Mouse (Mus musculus): ENCODE data around the gene Hist2h3c1. TPM values are rescaled to one million over a fixed set of nuclear protein-coding genes. Genes with fewer than 3 reads are reported as not detected.

Gene Hist2h3c1
- polyA plus RNA-seq (2014; fragmentation: Illumina TruSeq; extraction: RNeasy Lipid Tissue Mini Kit (QIAGEN cat#74804); ENCODE audit: low read depth, low replicate concordance): 21.3 TPM

DNA sequence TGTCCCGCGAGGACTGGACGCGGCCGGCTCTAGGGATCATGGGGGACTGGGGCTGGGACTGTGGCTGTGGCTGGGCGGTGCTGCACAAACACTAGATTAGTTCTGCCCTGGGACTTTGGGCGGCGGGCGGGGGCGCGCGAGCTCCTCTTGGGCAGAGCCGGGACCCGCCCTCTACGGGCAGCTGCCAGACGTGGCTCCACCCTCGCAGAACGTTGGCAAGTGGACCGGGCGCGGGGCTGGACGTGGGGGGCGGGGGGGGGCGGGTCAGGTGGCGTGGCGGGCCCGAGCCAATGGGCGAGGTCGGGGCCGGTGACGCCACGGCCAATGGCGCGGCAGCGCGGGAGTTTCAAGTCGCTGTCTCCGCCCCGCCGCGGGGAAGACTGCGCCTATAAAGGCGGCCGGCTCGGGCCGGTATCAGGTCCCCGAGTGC, at the start of gene Hist2h3c1:
TSS of gene Hist2h3c1 (plus strand) at position 259 of the 430 bp plus-strand sequence.

DNA sequence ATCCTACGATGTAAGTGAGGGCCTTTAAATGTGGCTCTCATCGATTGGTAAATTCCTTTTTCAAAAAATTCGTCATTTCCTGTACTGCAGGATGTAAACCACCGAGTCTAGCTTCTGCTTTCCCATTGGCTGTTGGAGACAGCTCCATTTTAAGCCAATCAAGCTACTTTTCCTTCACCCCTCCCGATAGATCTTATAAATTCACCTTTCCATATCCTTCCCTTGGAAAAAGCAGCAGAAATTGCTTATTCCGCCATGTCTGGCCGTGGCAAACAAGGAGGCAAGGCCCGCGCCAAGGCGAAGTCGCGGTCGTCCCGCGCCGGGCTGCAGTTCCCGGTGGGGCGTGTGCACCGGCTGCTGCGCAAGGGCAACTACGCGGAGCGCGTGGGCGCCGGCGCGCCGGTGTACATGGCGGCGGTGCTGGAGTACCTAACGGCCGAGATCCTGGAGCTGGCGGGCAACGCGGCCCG, 26.8 kb upstream of the Hist2h3c1 start, which contains the start of the genes Bola1 and Hist2h2ab:
TSS of gene Bola1 (minus strand) at position 49 of the 470 bp plus-strand sequence.
TSS of gene Hist2h2ab (plus strand) at position 205 of the 470 bp plus-strand sequence.

DNA sequence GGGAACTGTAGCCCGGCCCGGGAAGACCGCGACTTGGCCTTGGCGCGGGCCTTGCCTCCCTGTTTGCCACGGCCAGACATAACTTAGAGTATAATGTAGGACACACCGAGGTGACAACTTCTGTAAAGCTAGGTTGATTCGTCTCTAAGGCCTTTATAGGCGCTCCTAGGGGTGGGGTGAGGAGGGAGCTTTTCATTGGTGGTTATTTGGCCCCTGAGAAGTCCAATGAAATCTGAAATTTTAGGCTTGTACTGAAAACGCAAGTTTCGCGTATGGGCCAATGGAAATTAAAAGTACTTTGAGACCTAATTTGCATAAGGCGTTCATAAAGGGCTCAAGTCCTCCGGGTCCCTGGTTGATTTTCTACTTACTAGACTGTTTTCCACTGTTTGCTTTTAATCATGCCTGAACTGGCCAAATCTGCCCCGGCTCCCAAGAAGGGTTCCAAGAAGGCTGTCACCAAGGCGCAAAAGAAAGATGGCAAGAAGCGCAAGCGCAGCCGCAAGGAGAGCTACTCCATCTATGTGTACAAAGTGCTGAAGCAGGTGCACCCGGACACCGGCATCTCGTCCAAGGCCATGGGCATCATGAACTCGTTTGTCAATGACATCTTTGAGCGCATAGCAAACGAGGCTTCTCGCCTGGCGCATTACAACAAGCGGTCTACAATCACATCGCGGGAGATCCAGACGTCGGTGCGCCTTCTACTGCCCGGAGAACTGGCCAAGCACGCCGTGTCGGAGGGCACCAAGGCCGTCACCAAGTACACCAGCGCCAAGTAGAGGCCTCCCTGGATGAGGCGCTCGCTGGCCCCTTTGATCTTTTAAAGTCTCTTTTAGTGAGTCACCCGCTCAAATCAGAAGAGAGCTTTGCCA, 25.5 kb upstream of the Hist2h3c1 start, which contains the start of the genes Hist2h2ac and Hist2h2be:
TSS of gene Hist2h2ac (minus strand) at position 116 of the 875 bp plus-strand sequence.
TSS of gene Hist2h2be (plus strand) at position 355 of the 875 bp plus-strand sequence.

DNA sequence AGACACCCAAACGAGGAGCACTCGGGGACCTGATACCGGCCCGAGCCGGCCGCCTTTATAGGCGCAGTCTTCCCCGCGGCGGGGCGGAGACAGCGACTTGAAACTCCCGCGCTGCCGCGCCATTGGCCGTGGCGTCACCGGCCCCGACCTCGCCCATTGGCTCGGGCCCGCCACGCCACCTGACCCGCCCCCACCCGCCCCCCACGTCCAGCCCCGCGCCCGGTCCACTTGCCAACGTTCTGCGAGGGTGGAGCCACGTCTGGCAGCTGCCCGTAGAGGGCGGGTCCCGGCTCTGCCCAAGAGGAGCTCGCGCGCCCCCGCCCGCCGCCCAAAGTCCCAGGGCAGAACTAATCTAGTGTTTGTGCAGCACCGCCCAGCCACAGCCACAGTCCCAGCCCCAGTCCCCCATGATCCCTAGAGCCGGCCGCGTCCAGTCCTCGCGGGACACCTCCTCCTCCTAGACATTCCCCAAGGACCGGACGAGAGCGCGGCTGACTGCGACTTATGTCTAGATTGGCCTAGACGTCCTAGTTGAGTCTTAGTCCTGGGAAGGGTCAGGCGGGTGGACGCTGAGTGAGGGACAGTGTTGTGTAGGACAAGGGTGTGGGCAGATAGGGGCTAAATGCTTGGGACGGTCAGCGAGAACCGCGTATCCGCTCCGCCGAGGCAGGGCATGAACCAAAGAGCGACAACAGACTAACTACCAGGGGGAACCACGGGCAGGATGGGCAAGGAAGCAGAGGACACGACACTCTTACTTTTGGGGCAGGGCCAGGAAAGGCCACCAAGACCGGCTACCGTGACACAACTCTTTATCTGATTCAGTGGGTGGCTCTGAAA, 7.3 kb upstream of the Hist2h3c1 start, which contains the start of gene Hist2h3c2:
TSS of gene Hist2h3c2 (minus strand) at position 174 of the 840 bp plus-strand sequence.

DNA sequence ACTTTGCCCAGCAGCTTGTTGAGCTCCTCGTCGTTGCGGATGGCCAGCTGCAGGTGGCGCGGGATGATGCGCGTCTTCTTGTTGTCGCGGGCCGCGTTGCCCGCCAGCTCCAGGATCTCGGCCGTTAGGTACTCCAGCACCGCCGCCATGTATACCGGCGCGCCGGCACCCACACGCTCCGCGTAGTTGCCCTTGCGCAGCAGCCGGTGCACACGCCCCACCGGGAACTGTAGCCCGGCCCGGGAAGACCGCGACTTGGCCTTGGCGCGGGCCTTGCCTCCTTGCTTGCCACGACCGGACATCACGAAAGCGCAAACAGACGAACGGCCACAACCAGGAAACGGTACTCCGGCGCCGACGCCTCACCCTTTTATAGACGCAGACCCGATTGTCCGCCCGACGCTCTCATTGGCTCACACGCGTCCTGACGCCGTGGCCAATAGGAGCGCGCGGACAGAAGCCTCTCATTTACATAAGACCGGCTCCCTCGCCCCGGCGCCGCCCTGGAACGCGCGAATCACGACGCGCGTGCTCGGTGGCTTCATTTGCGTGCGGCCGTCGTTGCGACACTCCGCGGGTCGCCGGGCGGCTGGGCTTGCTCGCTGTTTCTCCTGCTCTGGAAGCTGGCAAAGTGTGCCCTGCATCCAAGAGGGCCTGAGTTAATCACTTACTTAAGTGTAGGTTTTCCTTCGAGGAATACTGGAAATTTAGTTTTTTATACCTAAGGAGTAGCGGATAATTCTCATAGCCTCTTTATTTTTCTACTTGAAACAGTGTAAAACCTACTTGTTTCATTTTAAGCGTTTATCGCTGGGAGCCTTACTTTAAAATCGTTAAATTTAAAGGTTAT, 6.3 kb upstream of the Hist2h3c1 start, which contains the start of gene Hist2h2aa2:
TSS of gene Hist2h2aa2 (minus strand) at position 328 of the 850 bp plus-strand sequence.

DNA sequence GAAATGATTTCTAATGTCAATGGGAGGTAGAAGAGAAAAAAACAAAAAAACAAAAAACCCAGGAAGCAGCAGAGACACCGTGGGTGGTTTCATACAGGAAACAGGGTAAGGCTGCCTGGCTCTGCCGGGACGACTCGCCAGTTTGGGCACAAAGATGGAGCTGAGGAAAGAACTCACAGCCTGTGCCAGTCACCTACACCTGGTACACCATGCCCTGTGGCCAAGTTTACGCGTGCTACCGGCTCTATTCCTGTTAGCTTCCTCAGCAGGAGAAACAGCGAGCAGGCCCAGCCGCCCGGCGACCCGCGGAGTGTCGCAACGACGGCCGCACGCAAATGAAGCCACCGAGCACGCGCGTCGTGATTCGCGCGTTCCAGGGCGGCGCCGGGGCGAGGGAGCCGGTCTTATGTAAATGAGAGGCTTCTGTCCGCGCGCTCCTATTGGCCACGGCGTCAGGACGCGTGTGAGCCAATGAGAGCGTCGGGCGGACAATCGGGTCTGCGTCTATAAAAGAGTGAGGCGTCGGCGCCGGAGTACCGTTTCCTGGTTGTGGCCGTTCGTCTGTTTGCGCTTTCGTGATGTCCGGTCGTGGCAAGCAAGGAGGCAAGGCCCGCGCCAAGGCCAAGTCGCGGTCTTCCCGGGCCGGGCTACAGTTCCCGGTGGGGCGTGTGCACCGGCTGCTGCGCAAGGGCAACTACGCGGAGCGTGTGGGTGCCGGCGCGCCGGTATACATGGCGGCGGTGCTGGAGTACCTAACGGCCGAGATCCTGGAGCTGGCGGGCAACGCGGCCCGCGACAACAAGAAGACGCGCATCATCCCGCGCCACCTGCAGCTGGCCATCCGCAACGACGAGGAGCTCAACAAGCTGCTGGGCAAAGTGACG, 1.2 kb upstream of the Hist2h3c1 start, which contains the start of gene Hist2h2aa1:
TSS of gene Hist2h2aa1 (plus strand) at position 495 of the 884 bp plus-strand sequence.

DNA sequence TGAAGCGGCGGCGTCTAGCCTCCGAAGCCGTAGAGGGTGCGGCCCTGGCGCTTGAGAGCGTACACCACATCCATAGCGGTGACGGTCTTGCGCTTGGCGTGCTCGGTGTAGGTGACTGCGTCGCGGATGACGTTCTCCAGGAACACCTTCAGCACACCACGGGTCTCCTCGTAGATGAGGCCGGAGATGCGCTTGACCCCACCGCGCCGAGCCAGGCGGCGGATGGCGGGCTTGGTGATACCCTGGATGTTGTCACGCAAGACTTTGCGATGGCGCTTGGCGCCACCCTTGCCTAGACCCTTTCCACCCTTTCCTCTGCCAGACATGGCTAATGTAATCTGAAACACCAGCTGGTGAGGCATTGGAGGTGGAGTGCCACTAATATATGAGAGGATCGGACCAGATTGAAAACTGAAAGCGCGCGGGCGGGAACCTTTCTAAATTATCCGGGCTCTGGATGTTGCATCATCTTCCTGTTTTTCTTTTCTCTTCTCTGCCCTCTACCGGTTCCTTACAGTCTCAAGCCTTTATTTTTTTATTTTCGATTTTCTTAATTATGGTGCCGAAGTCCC, 16.6 kb downstream of the Hist2h3c1 start, which contains the start of gene Hist2h4:
TSS of gene Hist2h4 (minus strand) at position 333 of the 572 bp plus-strand sequence.

DNA sequence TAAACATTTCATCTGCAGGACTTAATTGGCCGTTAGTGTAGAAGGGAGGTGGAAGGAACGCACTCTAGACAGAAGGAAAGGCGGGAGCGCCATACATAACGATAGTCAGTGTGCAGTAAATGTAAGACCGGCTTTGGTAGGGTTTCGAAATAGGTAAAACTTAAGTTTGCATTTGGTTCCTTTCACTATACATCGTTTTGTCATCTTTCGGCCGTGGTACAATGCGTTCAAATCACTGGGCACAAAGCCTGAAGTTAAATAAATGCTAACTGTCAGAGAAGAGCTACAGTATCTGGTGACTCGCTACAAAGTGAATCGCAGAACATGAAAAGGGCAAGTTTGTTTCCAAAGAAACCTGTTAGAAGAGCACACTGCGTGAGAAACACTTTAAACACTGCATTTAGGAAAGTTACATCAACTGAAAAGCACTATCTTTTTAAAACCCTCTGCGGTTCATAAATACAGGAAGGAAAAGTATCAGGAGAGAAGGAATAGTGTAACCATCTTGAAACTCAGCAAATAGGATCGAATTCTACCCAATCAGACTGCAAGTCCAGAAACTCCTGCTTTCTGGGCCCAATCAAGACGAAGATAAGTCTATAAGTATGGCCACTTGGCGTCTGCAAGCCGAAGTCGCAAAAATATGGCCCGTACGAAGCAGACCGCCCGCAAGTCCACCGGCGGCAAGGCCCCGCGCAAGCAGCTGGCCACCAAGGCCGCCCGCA, 21.7 kb downstream of the Hist2h3c1 start, which contains the start of gene Hist2h3b:
TSS of gene Hist2h3b (plus strand) at position 604 of the 725 bp plus-strand sequence.

DNA sequence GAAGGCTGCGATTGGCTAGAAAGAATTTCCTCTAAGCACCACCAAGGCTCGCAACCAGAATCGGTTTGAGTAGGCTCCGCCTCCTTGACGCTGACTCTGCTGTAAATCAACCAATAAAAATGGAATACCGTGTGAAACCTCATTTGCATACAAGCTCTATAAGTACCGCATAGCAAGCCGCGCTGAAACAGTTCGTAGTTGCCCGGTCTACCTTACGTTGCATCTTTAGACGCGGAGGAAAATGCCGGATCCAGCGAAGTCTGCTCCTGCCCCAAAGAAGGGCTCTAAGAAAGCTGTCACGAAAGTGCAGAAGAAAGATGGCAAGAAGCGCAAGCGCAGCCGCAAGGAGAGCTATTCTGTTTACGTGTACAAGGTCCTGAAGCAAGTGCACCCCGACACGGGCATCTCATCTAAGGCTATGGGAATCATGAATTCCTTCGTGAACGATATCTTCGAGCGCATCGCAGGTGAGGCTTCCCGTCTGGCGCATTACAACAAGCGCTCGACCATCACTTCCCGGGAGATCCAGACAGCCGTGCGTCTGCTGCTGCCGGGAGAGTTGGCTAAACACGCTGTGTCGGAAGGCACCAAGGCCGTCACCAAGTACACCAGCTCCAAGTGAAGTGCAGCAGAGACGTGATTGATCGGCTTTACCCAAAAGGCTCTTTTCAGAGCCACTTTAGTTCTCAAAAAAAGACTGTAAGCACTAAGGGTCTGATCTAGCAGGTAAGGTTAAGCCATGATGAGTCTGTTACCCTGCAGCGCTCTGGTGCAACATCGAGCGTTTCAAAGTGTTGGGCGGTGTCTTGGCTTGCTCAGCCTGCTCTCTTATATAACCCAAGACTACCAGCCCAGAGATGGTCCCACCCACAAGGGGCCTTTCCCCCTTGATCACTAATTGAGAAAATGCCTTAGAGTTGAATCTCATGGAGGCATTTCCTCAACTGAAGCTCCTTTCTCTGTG, 23.3 kb downstream of the Hist2h3c1 start, which contains the start of gene Hist2h2bb:
TSS of gene Hist2h2bb (plus strand) at position 242 of the 964 bp plus-strand sequence.

DNA sequence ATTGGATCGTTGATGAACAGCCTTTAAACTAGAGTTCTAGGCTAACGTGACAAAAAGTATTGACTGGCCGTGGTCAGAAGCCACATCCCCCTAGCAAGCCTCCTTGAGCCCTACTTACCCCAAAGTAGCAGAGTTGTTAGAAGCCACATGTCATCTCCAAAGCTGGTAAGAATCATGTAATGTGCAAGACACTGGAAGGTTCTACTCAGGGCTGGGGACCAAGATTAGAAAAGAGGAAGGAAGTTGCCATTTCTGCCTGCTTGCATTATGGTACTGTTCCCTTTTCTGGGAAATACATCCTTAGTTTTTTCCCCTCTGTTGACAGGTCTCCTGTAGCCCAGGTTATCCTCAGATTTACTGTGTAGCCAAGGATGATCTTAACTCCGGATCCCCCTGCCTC, 47.3 kb downstream of the Hist2h3c1 start, which contains the start of gene Fcgr1:
TSS of gene Fcgr1 (minus strand) at position 183 of the 400 bp plus-strand sequence.

Other genes starting within 250 kb of the Hist2h3c1 start
- 18.5 TPM for gene Vps45, start 188.2 kb upstream of the Hist2h3c1 start, polyA plus RNA-seq (2014; fragmentation: Illumina TruSeq; extraction: RNeasy Lipid Tissue Mini Kit (QIAGEN cat#74804); ENCODE audit: low read depth, low replicate concordance)
- 9.9 TPM for gene Otud7b, start 142.2 kb upstream of the Hist2h3c1 start, polyA plus RNA-seq (2014; fragmentation: Illumina TruSeq; extraction: RNeasy Lipid Tissue Mini Kit (QIAGEN cat#74804); ENCODE audit: low read depth, low replicate concordance)
- 1.4 TPM for gene Mtmr11, start 84.7 kb upstream of the Hist2h3c1 start, polyA plus RNA-seq (2014; fragmentation: Illumina TruSeq; extraction: RNeasy Lipid Tissue Mini Kit (QIAGEN cat#74804); ENCODE audit: low read depth, low replicate concordance)
- gene Sf3b4, start 74.4 kb upstream of the Hist2h3c1 start, polyA plus RNA-seq (2014; fragmentation: Illumina TruSeq; extraction: RNeasy Lipid Tissue Mini Kit (QIAGEN cat#74804); ENCODE audit: low read depth, low replicate concordance): 4.1 TPM
- gene Sv2a, start 65.5 kb upstream of the Hist2h3c1 start, polyA plus RNA-seq (2014; fragmentation: Illumina TruSeq; extraction: RNeasy Lipid Tissue Mini Kit (QIAGEN cat#74804); ENCODE audit: low read depth, low replicate concordance): not detected
- gene Bola1, start 27.0 kb upstream of the Hist2h3c1 start, polyA plus RNA-seq (2014; fragmentation: Illumina TruSeq; extraction: RNeasy Lipid Tissue Mini Kit (QIAGEN cat#74804); ENCODE audit: low read depth, low replicate concordance): 3.3 TPM
- gene Hist2h2ab, start 26.8 kb upstream of the Hist2h3c1 start, polyA plus RNA-seq (2014; fragmentation: Illumina TruSeq; extraction: RNeasy Lipid Tissue Mini Kit (QIAGEN cat#74804); ENCODE audit: low read depth, low replicate concordance): not detected
- gene Hist2h2ac, start 25.8 kb upstream of the Hist2h3c1 start, polyA plus RNA-seq (2014; fragmentation: Illumina TruSeq; extraction: RNeasy Lipid Tissue Mini Kit (QIAGEN cat#74804); ENCODE audit: low read depth, low replicate concordance): not detected
- gene Hist2h2be, start 25.6 kb upstream of the Hist2h3c1 start, polyA plus RNA-seq (2014; fragmentation: Illumina TruSeq; extraction: RNeasy Lipid Tissue Mini Kit (QIAGEN cat#74804); ENCODE audit: low read depth, low replicate concordance): 2.7 TPM
- 2.9 TPM for gene Hist2h3c2, start 7.6 kb upstream of the Hist2h3c1 start, polyA plus RNA-seq (2014; fragmentation: Illumina TruSeq; extraction: RNeasy Lipid Tissue Mini Kit (QIAGEN cat#74804); ENCODE audit: low read depth, low replicate concordance)
- gene Hist2h2aa2, start 6.4 kb upstream of the Hist2h3c1 start, polyA plus RNA-seq (2014; fragmentation: Illumina TruSeq; extraction: RNeasy Lipid Tissue Mini Kit (QIAGEN cat#74804); ENCODE audit: low read depth, low replicate concordance): not detected
- gene Hist2h2aa1, start 1.2 kb upstream of the Hist2h3c1 start, polyA plus RNA-seq (2014; fragmentation: Illumina TruSeq; extraction: RNeasy Lipid Tissue Mini Kit (QIAGEN cat#74804); ENCODE audit: low read depth, low replicate concordance): not detected
- 0.48 TPM for gene Hist2h4, start 16.6 kb downstream of the Hist2h3c1 start, polyA plus RNA-seq (2014; fragmentation: Illumina TruSeq; extraction: RNeasy Lipid Tissue Mini Kit (QIAGEN cat#74804); ENCODE audit: low read depth, low replicate concordance)
- not detected for gene Hist2h3b, start 22.0 kb downstream of the Hist2h3c1 start, polyA plus RNA-seq (2014; fragmentation: Illumina TruSeq; extraction: RNeasy Lipid Tissue Mini Kit (QIAGEN cat#74804); ENCODE audit: low read depth, low replicate concordance)
- gene Hist2h2bb, start 23.1 kb downstream of the Hist2h3c1 start, polyA plus RNA-seq (2014; fragmentation: Illumina TruSeq; extraction: RNeasy Lipid Tissue Mini Kit (QIAGEN cat#74804); ENCODE audit: low read depth, low replicate concordance): not detected
- gene Fcgr1, start 47.3 kb downstream of the Hist2h3c1 start, polyA plus RNA-seq (2014; fragmentation: Illumina TruSeq; extraction: RNeasy Lipid Tissue Mini Kit (QIAGEN cat#74804); ENCODE audit: low read depth, low replicate concordance): 1.2 TPM
- gene BC107364, start 205.6 kb downstream of the Hist2h3c1 start, polyA plus RNA-seq (2014; fragmentation: Illumina TruSeq; extraction: RNeasy Lipid Tissue Mini Kit (QIAGEN cat#74804); ENCODE audit: low read depth, low replicate concordance): not detected